Mouse (Mus musculus) megakaryocyte-erythroid progenitor cell, adult 5 weeks (primary cell): ENCODE data around the gene Ccdc116. TPM values are rescaled to one million over a fixed set of nuclear protein-coding genes. Genes with fewer than 3 reads are reported as not detected.

ENCODE experiments used
- polyA plus RNA-seq: library from polyadenylated mRNA; stranded (reverse); fragments of >175 nt; gene quantifications from 2 replicates; pipeline ENCODE4 v1.2.3, GENCODE M21; 2012

Gene Ccdc116
- 2.6 and 3.2 TPM in 2 replicates for polyA plus RNA-seq

GRCm38 (mm10) chr16:17146772-17147235 lies at the start of gene Ccdc116:
TSS of gene Ccdc116 (minus strand) at chr16:17147229.

GRCm38 (mm10) chr16:17144339-17144738 lies 2.7 kb downstream of the Ccdc116 start, which contains the start of gene Ydjc:
TSS of gene Ydjc (plus strand) at chr16:17144621.

GRCm38 (mm10) chr16:17132089-17132905 lies 14.7 kb downstream of the Ccdc116 start, which contains the start of gene Sdf2l1:
TSS of gene Sdf2l1 (minus strand) at chr16:17132383.

GRCm38 (mm10) chr16:17124871-17125520 lies 22.0 kb downstream of the Ccdc116 start, which contains the start of gene 2610318N02Rik:
TSS of gene 2610318N02Rik (minus strand) at chr16:17125167.

GRCm38 (mm10) chr16:17110771-17111743 lies 36.0 kb downstream of the Ccdc116 start, which contains the start of gene Ppil2:
TSS of gene Ppil2 (minus strand) at chr16:17111257.

Other genes with a start within 250 kb of the Ccdc116 start
- gene Mapk1, start 163.8 kb downstream of the Ccdc116 start, polyA plus RNA-seq = 34.1 and 36.3 TPM in 2 replicates
- gene Ypel1, start 77.5 kb downstream of the Ccdc116 start, polyA plus RNA-seq = 1.1 and 1.8 TPM in 2 replicates
- 62.2 and 70.3 TPM in 2 replicates for gene Ppil2, start 36.0 kb downstream of the Ccdc116 start, polyA plus RNA-seq
- 17.4 and 21.5 TPM in 2 replicates for gene 2610318N02Rik, start 22.1 kb downstream of the Ccdc116 start, polyA plus RNA-seq
- 372 and 512 TPM in 2 replicates for gene Sdf2l1, start 14.8 kb downstream of the Ccdc116 start, polyA plus RNA-seq
- 53.3 and 57.2 TPM in 2 replicates for gene Ydjc, start 2.6 kb downstream of the Ccdc116 start, polyA plus RNA-seq
- gene Ube2l3, start 55.4 kb upstream of the Ccdc116 start, polyA plus RNA-seq = 80.5 and 87.5 TPM in 2 replicates
- gene Rimbp3, start 61.4 kb upstream of the Ccdc116 start, polyA plus RNA-seq = 0.18 and 0.25 TPM in 2 replicates
- gene Hic2, start 86.3 kb upstream of the Ccdc116 start, polyA plus RNA-seq = 5.5 and 7.6 TPM in 2 replicates
- 18.3 and 31.9 TPM in 2 replicates for gene Tmem191c, start 128.8 kb upstream of the Ccdc116 start, polyA plus RNA-seq
- not detected in 2 replicates for gene Serpind1, start 184.1 kb upstream of the Ccdc116 start, polyA plus RNA-seq